9 mouse cellular contexts compared by ENCODE assay signal in the genomic region with DNA sequence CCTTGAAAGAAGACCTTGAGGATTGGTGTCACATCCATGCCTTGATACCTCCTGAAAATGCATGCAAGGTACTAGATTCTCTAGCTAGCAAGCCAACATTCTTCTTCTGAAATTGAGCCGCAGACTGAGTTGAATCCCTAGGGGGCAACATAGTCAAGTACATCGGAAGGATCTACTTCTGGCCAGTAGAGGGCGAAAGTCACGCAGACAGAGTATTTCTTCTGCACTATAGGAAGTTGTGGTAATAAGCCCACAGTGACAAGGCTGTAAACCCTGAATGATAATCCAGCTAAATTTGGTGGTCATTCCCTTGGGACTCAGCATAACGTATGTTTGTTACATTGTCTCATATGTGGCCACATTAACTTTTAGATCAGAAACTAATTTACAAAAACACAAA. TPM values are rescaled to one million over a fixed set of nuclear protein-coding genes. Genes with fewer than 3 reads are reported as not detected.
DNase-seq lines count a peak whose midpoint lies in the region; ATAC-seq and TF ChIP-seq lines count a peak whose summit lies in the region.
"Had no signal": no experiment of that assay in that cellular context is flagged by ENCODE, and none has a peak within 500 bp of the region (broad histone marks: within the 10 kb centered on the region; RNA-seq: fewer than 3 reads in every experiment).

No protein-coding gene starts in this region.

- H3K27ac ChIP-seq in ES-Bruce4 (ENCODE audit: insufficient read depth, low read length): no peak overlapping the region
- H3K27ac ChIP-seq in liver, postnatal 0 days (ENCODE audit: low read depth): no peak overlapping the region
- H3K27ac ChIP-seq: lung, embryonic 15.5 days had no signal

- H3K4me2 ChIP-seq in liver, postnatal 0 days (ENCODE audit: low read depth, low read length): no peak overlapping the region
- H3K4me2 ChIP-seq: lung, embryonic 15.5 days had no signal

- peak; percentile 35 for TF ChIP-seq CTCF in ES-Bruce4 (IDR thresholded peaks at IDR 0.05; ENCODE audit: low read depth, low read length)
- peak; percentile 100 for TF ChIP-seq CTCF in liver, postnatal 0 days (IDR thresholded peaks at IDR 0.05; ENCODE audit: low read depth)

- peak; percentile 67 for DNase-seq in brain, embryonic 18.5 days (ENCODE audit: low read depth, low spot score)
- peak; percentile 73 for DNase-seq in fibroblast of lung, adult 2 months (ENCODE audit: low read depth)
- peak; percentile 71 to 73 for DNase-seq in heart, postnatal 36 days
- peak; percentile 53 for DNase-seq in large intestine, adult 2 months (ENCODE audit: low read depth, low spot score)
- DNase-seq in liver, postnatal 0 days: peak; percentile 68
- DNase-seq in ovary, postnatal 14 days (ENCODE audit: low spot score): peak; percentile 58
- DNase-seq in thymus, postnatal 0 days (ENCODE audit: low spot score): peak; percentile 85

- ATAC-seq in liver, postnatal 0 days: peak; percentile 72

- no peaks in the 10 kb centered on the region for H3K4me1 ChIP-seq in ES-Bruce4 (ENCODE audit: control insufficient read depth, insufficient read depth, low read length)
- peaks cover 30% of the 10 kb centered on the region for H3K4me1 ChIP-seq in liver, postnatal 0 days (ENCODE audit: insufficient read depth)

- under 1% methylated on average over 5 of the region's 5 CpGs for WGBS in large intestine, adult 2 months
- WGBS in liver, postnatal 0 days (ENCODE audit: insufficient replicate concordance): 1% methylated on average over 5 of the region's 5 CpGs

- no peak for TF ChIP-seq EP300 in ES-Bruce4 (IDR thresholded peaks at IDR 0.05; ENCODE audit: insufficient read depth, low read depth, low read length)
- no peak for TF ChIP-seq EP300 in liver, postnatal 0 days (IDR thresholded peaks at IDR 0.05; ENCODE audit: low read depth)

- H3K4me3 ChIP-seq in ES-Bruce4 (ENCODE audit: low read depth, low read length): no peak overlapping the region
- no peak overlapping the region for H3K4me3 ChIP-seq in liver, postnatal 0 days (ENCODE audit: low read depth, low read length)
- H3K4me3 ChIP-seq: lung, embryonic 15.5 days had no signal

- no peak overlapping the region for H3K9ac ChIP-seq in ES-Bruce4 (ENCODE audit: low read depth, poor library complexity, severe bottlenecking)
- H3K9ac ChIP-seq in liver, postnatal 0 days (replicated peaks): no peak overlapping the region
- H3K9ac ChIP-seq: lung, embryonic 15.5 days had no signal

- no peak for TF ChIP-seq POLR2A in ES-Bruce4 (IDR thresholded peaks at IDR 0.05; ENCODE audit: insufficient read depth, low read length)

- H3K9me3 ChIP-seq in ES-Bruce4 (replicated peaks; ENCODE audit: control insufficient read depth, insufficient read depth, low read length, poor library complexity, severe bottlenecking): no peaks in the 10 kb centered on the region
- no peaks in the 10 kb centered on the region for H3K9me3 ChIP-seq in liver, postnatal 0 days (ENCODE audit: low read length)
- H3K9me3 ChIP-seq: lung, embryonic 15.5 days had no signal

- H3K27me3 ChIP-seq in ES-Bruce4 (ENCODE audit: control insufficient read depth, insufficient read depth, low read length, poor library complexity, severe bottlenecking): no peaks in the 10 kb centered on the region
- H3K27me3 ChIP-seq in liver, postnatal 0 days (ENCODE audit: insufficient read depth, low read length): no peaks in the 10 kb centered on the region
- H3K27me3 ChIP-seq: lung, embryonic 15.5 days had no signal

- intact Hi-C loops in heart, postnatal 36 days (cut with DNase I): loop anchor here (1.0 to 5.0 kb wide), 5 partner anchors 45 to 221 kb away; partner anchors contain the start of gene Snx9

- no peaks in the 10 kb centered on the region for H3K36me3 ChIP-seq in ES-Bruce4 (ENCODE audit: control insufficient read depth, insufficient read depth, low read length, poor library complexity, severe bottlenecking)
- no peaks in the 10 kb centered on the region for H3K36me3 ChIP-seq in liver, postnatal 0 days (replicated peaks; ENCODE audit: insufficient read depth, low read length)
- H3K36me3 ChIP-seq: lung, embryonic 15.5 days had no signal

RNA-seq across cellular contexts. Expression of gene Snx9, which starts 45.3 kb away (rescaled TPM):
- 45.1 and 46.8 TPM in 2 replicates for polyA plus RNA-seq in ES-Bruce4 (2011; ENCODE audit: insufficient read depth, insufficient read length, low read depth, missing spikeins)
- total RNA-seq in heart, postnatal 36 days (2021): 10 to 100 TPM; 31.0 to 32.6 TPM
- polyA plus RNA-seq in large intestine, adult 2 months (2012; rRNA removed): 42.8 and 75.3 TPM in 2 replicates
- polyA plus RNA-seq in liver, postnatal 0 days (2015; fragmentation: Nextera tagmentation; extraction: Ambion mirVana): 13.1 and 13.5 TPM in 2 replicates
- 15.4 and 15.9 TPM in 2 replicates for polyA plus RNA-seq in thymus, postnatal 0 days (2015; fragmentation: Nextera tagmentation; extraction: Ambion mirVana)
